Mouse (Mus musculus) MEL (cell line): Measurements from ENCODE around the gene Ern1. TPM values are rescaled to one million over a fixed set of nuclear protein-coding genes. Genes with fewer than 3 reads are reported as not detected.
A peak's percentile ranks its signal among the peaks of the same experiment; 100 is the strongest.

ENCODE experiments used
- DNase-seq: peaks from one replicate; pipeline ENCODE4 v3.0.0; 2011; ENCODE audit warnings: low read depth, low spot score
- H3K27ac ChIP-seq: 2 replicates; pipeline ENCODE4 v1.5.1; 2012; ENCODE audit warnings: low read depth, mild to moderate bottlenecking, control low read depth, low read length, moderate library complexity; ENCODE audit not compliant: control insufficient read depth
- H3K27me3 ChIP-seq, 2 experiments: fragments of 150-350 bp in 1 of 2; sonication (generic) in 1 of 2; 2 replicates each; pipeline ENCODE4 v1.6.1; 2012; ENCODE audit warnings: low read length in 2 of 2, mild to moderate bottlenecking in 2 of 2, improper control_type of control experiment in 1 of 2, moderate library complexity in 1 of 2; ENCODE audit not compliant: insufficient read depth in 2 of 2, control insufficient read depth in 1 of 2
- H3K36me3 ChIP-seq, 2 experiments: 2 replicates each; pipeline ENCODE4 v1.6.1; 2012 to 2014; ENCODE audit warnings: low read length in 2 of 2, improper control_type of control experiment in 1 of 2, inconsistent platforms in 1 of 2, mild to moderate bottlenecking in 1 of 2; ENCODE audit not compliant: insufficient read depth in 2 of 2, control insufficient read depth in 1 of 2
- H3K4me1 ChIP-seq, 2 experiments: fragments of 150-350 bp in 1 of 2; sonication (generic) in 1 of 2; 2 replicates each; pipeline ENCODE4 v1.6.1; 2012; ENCODE audit warnings: low read length in 2 of 2, improper control_type of control experiment in 1 of 2, mild to moderate bottlenecking in 1 of 2; ENCODE audit not compliant: insufficient read depth in 2 of 2, control insufficient read depth in 1 of 2
- H3K4me3 ChIP-seq, 2 experiments: fragments of 150-350 bp in 1 of 2; sonication (generic) in 1 of 2; 2 replicates each; pipeline ENCODE4 v1.5.1; 2012; ENCODE audit warnings: low read depth in 2 of 2, low read length in 2 of 2, mild to moderate bottlenecking in 2 of 2, moderate library complexity in 2 of 2, control low read depth in 1 of 2, improper control_type of control experiment in 1 of 2; ENCODE audit not compliant: control insufficient read depth in 1 of 2, insufficient read depth in 1 of 2
- H3K79me2 ChIP-seq: 2 replicates; pipeline ENCODE4 v1.6.1; 2012; ENCODE audit warnings: mild to moderate bottlenecking, low read length, moderate library complexity; ENCODE audit not compliant: control insufficient read depth, poor library complexity, insufficient read depth
- H3K9ac ChIP-seq: 2 replicates; pipeline ENCODE4 v1.6.1; 2012; ENCODE audit warnings: low read depth, mild to moderate bottlenecking, control low read depth, low read length, moderate library complexity; ENCODE audit not compliant: control insufficient read depth, poor library complexity, severe bottlenecking
- H3K9me3 ChIP-seq: fragments of 150-350 bp; sonication (generic); replicated peaks from 2 replicates; pipeline ENCODE4 v1.6.1; 2012; ENCODE audit warnings: mild to moderate bottlenecking, low read length, improper control_type of control experiment, moderate library complexity; ENCODE audit not compliant: insufficient read depth
- CHD2 ChIP-seq: IDR thresholded peaks from 2 replicates; pipeline ENCODE4 v1.6.1; 2011; ENCODE audit warnings: low read length, improper control_type of control experiment
- CTCF ChIP-seq, 3 experiments: IDR thresholded peaks in 2 of 3; conservative IDR thresholded peaks in 1 of 3; 2 replicates each; pipeline ENCODE4 v1.5.1; 2011 to 2012; ENCODE audit warnings: low read length in 3 of 3, low read depth in 2 of 3, mild to moderate bottlenecking in 2 of 3, improper control_type of control experiment in 1 of 3, inconsistent platforms in 1 of 3, mixed read lengths in 1 of 3, moderate library complexity in 1 of 3; ENCODE audit not compliant: control insufficient read depth in 1 of 3, insufficient read depth in 1 of 3, poor library complexity in 1 of 3, severe bottlenecking in 1 of 3
- ELF1 ChIP-seq: IDR thresholded peaks from 2 replicates; pipeline ENCODE4 v1.6.1; 2014; ENCODE audit warnings: low read depth, mild to moderate bottlenecking, inconsistent platforms, low read length, improper control_type of control experiment, moderate library complexity
- EP300 ChIP-seq, 2 experiments: IDR thresholded peaks; 2 replicates each; pipeline ENCODE4 v1.6.1; 2011; ENCODE audit warnings: improper control_type of control experiment in 2 of 2, low read length in 2 of 2, low read depth in 1 of 2, mild to moderate bottlenecking in 1 of 2
- GABPA ChIP-seq: IDR thresholded peaks from 2 replicates; pipeline ENCODE4 v1.6.1; 2012; ENCODE audit warnings: low read depth, mild to moderate bottlenecking, inconsistent platforms, low read length, improper control_type of control experiment, moderate library complexity
- GATA1 ChIP-seq: IDR thresholded peaks from 2 replicates; pipeline ENCODE4 v1.6.1; 2011; ENCODE audit warnings: low read depth, low read length, improper control_type of control experiment
- HCFC1 ChIP-seq: IDR thresholded peaks from 2 replicates; pipeline ENCODE4 v1.6.1; 2012; ENCODE audit warnings: low read depth, mild to moderate bottlenecking, inconsistent platforms, low read length, improper control_type of control experiment, moderate library complexity
- JUND ChIP-seq: IDR thresholded peaks from 2 replicates; pipeline ENCODE4 v1.6.1; 2011; ENCODE audit warnings: low read depth, mild to moderate bottlenecking, improper control_type of control experiment, low read length
- KAT2A ChIP-seq: conservative IDR thresholded peaks from 2 replicates; pipeline ENCODE4 v1.6.1; 2012; ENCODE audit warnings: low read depth, low read length, improper control_type of control experiment, inconsistent platforms
- MAX ChIP-seq: IDR thresholded peaks from 2 replicates; pipeline ENCODE4 v1.6.1; 2011; ENCODE audit warnings: low read length, improper control_type of control experiment
- MAZ ChIP-seq: IDR thresholded peaks from 2 replicates; pipeline ENCODE4 v1.6.1; 2012; ENCODE audit warnings: low read depth, mild to moderate bottlenecking, inconsistent platforms, low read length, improper control_type of control experiment
- MEF2A ChIP-seq: IDR thresholded peaks from 2 replicates; pipeline ENCODE4 v1.6.1; 2014; ENCODE audit warnings: low read depth, mild to moderate bottlenecking, inconsistent platforms, low read length, improper control_type of control experiment; ENCODE audit not compliant: poor library complexity, insufficient replicate concordance, severe bottlenecking; ENCODE audit errors: extremely low read depth
- MXI1 ChIP-seq: IDR thresholded peaks from 2 replicates; pipeline ENCODE4 v1.6.1; 2011; ENCODE audit warnings: mild to moderate bottlenecking, low read depth, low read length, improper control_type of control experiment
- MYB ChIP-seq: IDR thresholded peaks from 2 replicates; pipeline ENCODE4 v1.6.1; 2011; ENCODE audit warnings: mild to moderate bottlenecking, low read depth, low read length, improper control_type of control experiment
- MYC ChIP-seq: IDR thresholded peaks from 2 replicates; pipeline ENCODE4 v1.6.1; 2011; ENCODE audit warnings: low read depth, mild to moderate bottlenecking, low read length, improper control_type of control experiment, moderate library complexity
- NELFE ChIP-seq: IDR thresholded peaks from 2 replicates; pipeline ENCODE4 v1.6.1; 2011; ENCODE audit warnings: low read depth, low read length, improper control_type of control experiment
- RAD21 ChIP-seq: IDR thresholded peaks from 2 replicates; pipeline ENCODE4 v1.6.1; 2011; ENCODE audit warnings: mild to moderate bottlenecking, low read depth, low read length, improper control_type of control experiment
- SIN3A ChIP-seq: IDR thresholded peaks from 2 replicates; pipeline ENCODE4 v1.6.1; 2012; ENCODE audit warnings: low read length, improper control_type of control experiment, inconsistent platforms
- TAL1 ChIP-seq: IDR thresholded peaks from 2 replicates; pipeline ENCODE4 v1.6.1; 2012; ENCODE audit warnings: mild to moderate bottlenecking, inconsistent platforms, low read length, moderate library complexity, mixed read lengths
- TBP ChIP-seq: IDR thresholded peaks from 2 replicates; pipeline ENCODE4 v1.8.0; 2011; ENCODE audit warnings: low read depth, low read length, improper control_type of control experiment
- TCF12 ChIP-seq: IDR thresholded peaks from 2 replicates; pipeline ENCODE4 v1.6.1; 2014; ENCODE audit warnings: low read depth, mild to moderate bottlenecking, inconsistent platforms, low read length, improper control_type of control experiment, moderate library complexity
- UBTF ChIP-seq: IDR thresholded peaks from 2 replicates; pipeline ENCODE4 v1.6.1; 2012; ENCODE audit warnings: low read depth, mild to moderate bottlenecking, inconsistent platforms, low read length, improper control_type of control experiment, moderate library complexity, borderline replicate concordance; ENCODE audit not compliant: insufficient read depth
- ZC3H11A ChIP-seq: IDR thresholded peaks from 2 replicates; pipeline ENCODE4 v1.6.1; 2012; ENCODE audit warnings: low read depth, mild to moderate bottlenecking, inconsistent platforms, low read length, improper control_type of control experiment
- ZKSCAN1 ChIP-seq: IDR thresholded peaks from 2 replicates; pipeline ENCODE4 v1.6.1; 2012; ENCODE audit warnings: low read depth, mild to moderate bottlenecking, inconsistent platforms, low read length, improper control_type of control experiment, moderate library complexity
- ZMIZ1 ChIP-seq: IDR thresholded peaks from 2 replicates; pipeline ENCODE4 v1.6.1; 2012; ENCODE audit warnings: low read depth, mild to moderate bottlenecking, inconsistent platforms, low read length, improper control_type of control experiment, moderate library complexity
- polyA plus RNA-seq, 2 experiments: library from polyadenylated mRNA; stranded (reverse) in 1 of 2; unstranded in 1 of 2; fragments of >175 nt in 1 of 2; fragments of >200 nt in 1 of 2; gene quantifications; 2 replicates each; pipeline versions ENCODE4 v1.2.1 to v1.2.4; 2012; ENCODE audit warnings: low replicate concordance in 2 of 2, low read depth in 1 of 2; ENCODE audit not compliant: insufficient read length in 2 of 2, insufficient read depth in 1 of 2, missing spikeins in 1 of 2
- total RNA-seq: library from RNA; depleted of rRNA; stranded (reverse); fragments of 300-350 nt; gene quantifications from 2 replicates; pipeline ENCODE4 v1.2.3, GENCODE M21; 2012

Ern1 gene
- total and polyA plus RNA-seq, 3 experiments: 4.3 to 5.7 TPM; not detected in 1

GRCm38 (mm10) chr11:106390757-106391156, 96.9 kb downstream of the Ern1 start:
- H3K79me2 ChIP-seq: peaks cover 3% of the 10 kb centered on the region; the same call in 1 of the 2 replicates
- H3K4me3 ChIP-seq: no peak overlapping the region
- H3K9me3 ChIP-seq: no peaks in the 10 kb centered on the region
- TF ChIP-seq HCFC1: no peak
- TF ChIP-seq ZKSCAN1: no peak
- no peak for TF ChIP-seq KAT2A
- TF ChIP-seq GATA1: no peak
- no peak for TF ChIP-seq EP300 (IDR thresholded peaks at IDR 0.05; ENCODE audit: low read depth in 1 of 2, low read length in 2 of 2)
- no peak for TF ChIP-seq MXI1
- TF ChIP-seq CHD2: no peak
- TF ChIP-seq MEF2A: no peak
- TF ChIP-seq CTCF (IDR thresholded peaks at IDR 0.05 in 2 of 3, conservative IDR thresholded peaks at IDR 0.05 in 1 of 3; ENCODE audit: control insufficient read depth in 1 of 3, insufficient read depth in 1 of 3, low read depth in 2 of 3, low read length in 3 of 3, poor library complexity in 1 of 3, severe bottlenecking in 1 of 3): no peak
- TF ChIP-seq ZC3H11A: no peak
- H3K9ac ChIP-seq: no peak overlapping the region
- no peak overlapping the region for H3K27ac ChIP-seq
- DNase-seq: no peak
- peaks cover 14 to 25% of the 10 kb centered on the region in 2 experiments for H3K4me1 ChIP-seq
- peaks cover 0 to 30% of the 10 kb centered on the region in 2 experiments; a peak in 2 of 4 replicates for H3K36me3 ChIP-seq
- H3K27me3 ChIP-seq: no peaks in the 10 kb centered on the region

DNA sequence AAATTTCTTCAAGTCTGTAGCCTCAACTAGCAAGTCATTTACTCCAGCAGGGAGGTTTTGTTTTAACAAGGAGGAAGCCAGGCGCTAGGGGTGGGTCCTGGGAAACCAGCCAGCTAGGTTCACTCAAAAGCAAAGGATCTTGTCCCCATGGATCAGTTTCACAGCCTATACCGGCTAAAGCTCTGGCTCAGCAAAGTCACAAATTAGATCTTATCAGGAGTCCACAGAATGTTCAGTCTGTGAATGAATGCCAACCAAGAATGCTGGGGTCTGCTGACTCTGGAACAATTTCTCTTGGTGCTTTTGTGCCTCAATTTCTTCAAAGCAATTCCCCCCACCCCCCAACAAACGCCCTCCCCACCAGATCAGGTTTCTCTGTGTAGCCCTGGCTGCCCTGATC, 98.0 kb downstream of the Ern1 start:
- H3K79me2 ChIP-seq: peaks cover 3% of the 10 kb centered on the region
- peak; percentile 72 for DNase-seq
- TF ChIP-seq TBP (0 out of 2 replicates have a peak, but pooled peaks have one; percentile 37), SIN3A (peak; percentile 16; the same call in 1 of the 2 replicates), RAD21 (no peak), EP300 (IDR thresholded peaks at IDR 0.05; ENCODE audit: low read depth in 1 of 2, low read length in 2 of 2) (0 out of 4 replicates have a peak, but pooled peaks of 1 of the 2 experiments have one; percentile 12), GATA1 (peak; percentile 50)

GRCm38 (mm10) chr11:106387791-106388216, 99.8 kb downstream of the Ern1 start, which contains the start of gene Icam2:
TSS of gene Icam2 (minus strand) at chr11:106388075.
- H3K4me1 ChIP-seq: peaks cover 23 to 40% of the 10 kb centered on the region in 2 experiments
- no peaks in the 10 kb centered on the region for H3K27me3 ChIP-seq
- DNase-seq: peak; percentile 92
- H3K9me3 ChIP-seq: no peaks in the 10 kb centered on the region
- peaks cover 0 to 41% of the 10 kb centered on the region in 2 experiments; a peak in 2 of 4 replicates for H3K36me3 ChIP-seq
- H3K4me3 ChIP-seq: peak within 1 kb of the TSS; percentile 64 to 80
- H3K27ac ChIP-seq: peak within 1 kb of the TSS; percentile 96
- peaks cover 6% of the 10 kb centered on the region for H3K79me2 ChIP-seq
- peak within 1 kb of the TSS; percentile 77 for H3K9ac ChIP-seq
- TF ChIP-seq ELF1 (peak; percentile 45; the same call in 1 of the 2 replicates), HCFC1 (no peak), CHD2 (no peak), UBTF (no peak), TAL1 (no peak), RAD21 (no peak), ZMIZ1 (peak; percentile 81), GABPA (no peak), TCF12 (peak; percentile 33; the same call in 1 of the 2 replicates), JUND (no peak), MYC (peak; percentile 99), ZKSCAN1 (no peak), NELFE (peak; percentile 93), MXI1 (peak; percentile 97), MYB (peak; percentile 96), EP300 (IDR thresholded peaks at IDR 0.05; ENCODE audit: low read depth in 1 of 2, low read length in 2 of 2) (peak in 1 of 2 experiments; percentile 80; a peak in 2 of 4 replicates), MAX (peak; percentile 99), MAZ (peak; percentile 16; the same call in 1 of the 2 replicates)

More for the DNA sequence above, 98.0 kb downstream of the Ern1 start:
- no peaks in the 10 kb centered on the region for H3K9me3 ChIP-seq
- no peak overlapping the region for H3K9ac ChIP-seq
- no peaks in the 10 kb centered on the region for H3K27me3 ChIP-seq
- H3K4me3 ChIP-seq: no peak overlapping the region
- peak overlapping the region; percentile 8; the same call in 1 of the 2 replicates for H3K27ac ChIP-seq
- peaks cover 16 to 29% of the 10 kb centered on the region in 2 experiments for H3K4me1 ChIP-seq
- H3K36me3 ChIP-seq: peaks cover 0 to 33% of the 10 kb centered on the region in 2 experiments; a peak in 2 of 4 replicates
